In the genomic region with DNA sequence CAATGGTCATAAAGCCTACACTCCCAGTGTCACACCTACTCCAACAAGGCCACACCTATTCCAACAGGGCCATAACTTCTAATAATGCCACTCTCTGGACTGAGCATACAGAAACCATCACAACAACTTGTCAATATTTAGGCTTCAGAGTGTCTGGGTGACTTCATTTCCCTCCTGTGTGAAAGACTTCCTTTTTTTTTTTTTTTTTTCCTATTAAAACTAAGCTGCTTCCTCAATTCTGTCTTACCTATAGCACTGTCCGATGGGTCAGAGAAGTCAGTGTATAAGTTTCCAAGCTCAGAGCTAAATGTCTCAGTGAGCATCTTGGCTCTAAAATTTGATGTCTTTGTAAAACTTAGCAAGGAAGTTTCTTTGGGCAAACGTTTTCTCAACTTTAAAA, we compare ENCODE assay signal across 17 mouse cellular contexts.
"Had no signal": no experiment of that assay in that cellular context is flagged by ENCODE, and none has a peak within 500 bp of the region (broad histone marks: within the 10 kb centered on the region; RNA-seq: fewer than 3 reads in every experiment).

No protein-coding gene starts in this region.

- H3K36me3 ChIP-seq: neural tube, embryonic 12.5 days; neural tube, embryonic 13.5 days; neural tube, embryonic 15.5 days; stomach, embryonic 15.5 days had no signal

- H3K4me3 ChIP-seq: neural tube, embryonic 12.5 days; neural tube, embryonic 13.5 days; neural tube, embryonic 15.5 days; stomach, embryonic 15.5 days had no signal

- DNase-seq: retina, postnatal 1 day; right cerebral cortex, adult 18-20 months; right cerebral cortex, postnatal 14 days; right cerebral cortex, postnatal 25 days; right cerebral cortex, postnatal 4 days; spleen, adult 18-20 months; thymus, adult 18-20 months; thymus, adult 2 months; thymus, postnatal 14 days; thymus, postnatal 25 days; thymus, postnatal 36 days; thymus, postnatal 4 days had no signal

- H3K4me1 ChIP-seq: neural tube, embryonic 12.5 days; neural tube, embryonic 13.5 days; neural tube, embryonic 15.5 days; stomach, embryonic 15.5 days had no signal

- H3K27ac ChIP-seq: neural tube, embryonic 12.5 days; neural tube, embryonic 13.5 days; neural tube, embryonic 15.5 days; stomach, embryonic 15.5 days; stomach, postnatal 0 days had no signal

- H3K27me3 ChIP-seq: neural tube, embryonic 12.5 days; neural tube, embryonic 13.5 days; neural tube, embryonic 15.5 days; stomach, embryonic 15.5 days had no signal

- H3K4me2 ChIP-seq: neural tube, embryonic 12.5 days; neural tube, embryonic 13.5 days; neural tube, embryonic 15.5 days; stomach, embryonic 15.5 days had no signal

- H3K9me3 ChIP-seq: neural tube, embryonic 12.5 days; neural tube, embryonic 13.5 days; neural tube, embryonic 15.5 days; stomach, embryonic 15.5 days had no signal

- H3K9ac ChIP-seq: neural tube, embryonic 12.5 days; neural tube, embryonic 13.5 days; neural tube, embryonic 15.5 days; stomach, embryonic 15.5 days had no signal
